Mouse (Mus musculus): ENCODE results near the gene Rnf216.

DNA sequence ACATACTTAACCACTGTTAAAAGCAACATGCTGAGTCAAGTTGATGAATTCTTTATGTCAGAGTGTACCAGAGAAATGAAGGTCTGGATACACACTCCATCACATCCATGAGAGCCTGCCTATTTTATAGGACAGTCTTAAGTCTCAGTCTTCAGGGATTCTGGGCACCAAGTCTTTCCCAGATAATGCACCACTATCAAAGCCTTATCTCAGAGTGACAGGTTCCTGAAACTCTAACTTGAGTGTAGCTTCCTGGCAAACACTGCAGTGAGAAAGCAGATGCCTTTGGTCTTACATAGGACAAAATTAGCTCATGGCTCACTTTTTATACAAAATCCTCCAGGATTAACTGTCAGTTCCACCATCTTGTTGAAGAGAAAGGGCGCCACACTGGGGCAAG is 46.7 kb downstream of the Rnf216 start:
- TF ChIP-seq CTCF (IDR thresholded peaks at IDR 0.05; ENCODE audit: borderline replicate concordance, insufficient read depth, low read depth, low read length) = no peak
- no peak for TF ChIP-seq POLR2A (IDR thresholded peaks at IDR 0.05; ENCODE audit: borderline replicate concordance, insufficient read depth, low read length)

All from cerebellum, adult 2 months (tissue).